Mouse (Mus musculus) kidney, embryonic 15.5 days (tissue): ENCODE results near the gene Itga3. TPM values are rescaled to one million over a fixed set of nuclear protein-coding genes. Genes with fewer than 3 reads are reported as not detected.

Source experiments
- ATAC-seq: fragments of 200-750 bp; cut with Nextera tagmentation; replicated peaks from 2 replicates; pipeline ENCODE4 v1.8.0; 2017; ENCODE audit warnings: moderate TSS enrichment; ENCODE audit not compliant: low FRiP score
- H3K27ac ChIP-seq: fragments of 300-500 bp; sonication (generic); 2 replicates; pipeline ENCODE4 v1.5.1; 2015; ENCODE audit warnings: mild to moderate bottlenecking, inconsistent platforms
- H3K27me3 ChIP-seq: fragments of 300-500 bp; sonication (generic); 2 replicates; pipeline ENCODE4 v1.6.1; 2015; ENCODE audit warnings: inconsistent platforms
- H3K36me3 ChIP-seq: fragments of 300-500 bp; sonication (generic); 2 replicates; pipeline ENCODE4 v1.6.1; 2015; ENCODE audit warnings: inconsistent platforms
- H3K4me1 ChIP-seq: fragments of 300-500 bp; sonication (generic); 2 replicates; pipeline ENCODE4 v1.6.1; 2015; ENCODE audit warnings: inconsistent platforms
- H3K4me2 ChIP-seq: fragments of 300-500 bp; sonication (generic); 2 replicates; pipeline ENCODE4 v1.6.1; 2015; ENCODE audit warnings: moderate library complexity, mild to moderate bottlenecking, inconsistent platforms
- H3K4me3 ChIP-seq: fragments of 300-500 bp; sonication (generic); replicated peaks from 2 replicates; pipeline ENCODE4 v1.5.1; 2015; ENCODE audit warnings: mild to moderate bottlenecking, inconsistent platforms
- H3K9ac ChIP-seq: fragments of 300-500 bp; sonication (generic); 2 replicates; pipeline ENCODE4 v1.6.1; 2015; ENCODE audit warnings: mild to moderate bottlenecking, inconsistent platforms
- H3K9me3 ChIP-seq: fragments of 300-500 bp; sonication (generic); replicated peaks from 2 replicates; pipeline ENCODE4 v1.6.1; 2016; ENCODE audit warnings: inconsistent platforms
- WGBS: fragments of 180-500 bp; shearing (Covaris S2); methylation state at CpG from one replicate; pipeline ENCODE4 v1.1.7; 2015; ENCODE audit warnings: mixed read lengths; 5-methylcytosine and 5-hydroxymethylcytosine counted together
- polyA plus RNA-seq: library from polyadenylated mRNA; unstranded; fragments of >200 nt; fragmentation: Nextera tagmentation; extraction: Ambion mirVana; gene quantifications from 2 replicates; pipeline ENCODE4 v1.2.1, GENCODE M21; 2015

The Itga3 gene
- polyA plus RNA-seq, 1 experiment from 2014 or later: 22.9 TPM

DNA sequence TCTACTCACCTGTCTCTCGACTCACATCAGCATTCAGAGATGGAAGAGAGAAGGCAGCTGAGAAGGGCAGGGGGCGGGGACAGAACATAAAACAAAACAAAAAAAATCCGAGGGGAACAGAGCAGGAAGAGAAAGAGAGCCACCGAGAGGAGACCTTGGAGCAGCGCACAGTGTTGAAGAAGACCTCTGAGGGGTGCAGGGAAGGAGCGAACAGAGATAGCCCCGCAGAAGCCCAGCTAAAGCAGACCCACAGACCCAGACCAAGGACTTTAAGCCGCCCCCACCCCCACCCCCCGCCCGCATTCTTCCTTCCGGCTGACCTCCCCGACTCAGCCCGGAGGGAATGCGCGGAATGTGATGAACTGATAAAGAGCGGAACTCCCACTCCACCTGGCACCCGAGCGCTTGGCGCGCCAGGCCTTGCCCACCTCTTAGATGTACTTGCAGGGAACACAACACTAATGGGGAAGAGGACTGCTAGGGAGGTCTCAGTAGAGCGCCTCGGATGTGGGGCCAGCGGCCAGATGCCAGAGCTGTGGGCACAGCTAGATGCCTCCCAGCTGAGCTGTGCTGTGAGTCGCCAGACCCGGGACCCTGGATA, 28.8 kb upstream of the Itga3 start:
- no peaks in the 10 kb centered on the region for H3K9me3 ChIP-seq
- peaks cover 48% of the 10 kb centered on the region for H3K4me1 ChIP-seq
- H3K27ac ChIP-seq: peak overlapping the region; percentile 74
- H3K4me3 ChIP-seq: peak overlapping the region; percentile 32
- 2% methylated on average over 25 of the region's 25 CpGs for WGBS
- peak; percentile 44 for ATAC-seq
- no peaks in the 10 kb centered on the region for H3K36me3 ChIP-seq
- H3K9ac ChIP-seq: 0 out of 2 replicates have a peak overlapping the region, but pooled peaks have one; percentile 29
- H3K4me2 ChIP-seq: peak overlapping the region; percentile 62
- no peaks in the 10 kb centered on the region for H3K27me3 ChIP-seq

DNA sequence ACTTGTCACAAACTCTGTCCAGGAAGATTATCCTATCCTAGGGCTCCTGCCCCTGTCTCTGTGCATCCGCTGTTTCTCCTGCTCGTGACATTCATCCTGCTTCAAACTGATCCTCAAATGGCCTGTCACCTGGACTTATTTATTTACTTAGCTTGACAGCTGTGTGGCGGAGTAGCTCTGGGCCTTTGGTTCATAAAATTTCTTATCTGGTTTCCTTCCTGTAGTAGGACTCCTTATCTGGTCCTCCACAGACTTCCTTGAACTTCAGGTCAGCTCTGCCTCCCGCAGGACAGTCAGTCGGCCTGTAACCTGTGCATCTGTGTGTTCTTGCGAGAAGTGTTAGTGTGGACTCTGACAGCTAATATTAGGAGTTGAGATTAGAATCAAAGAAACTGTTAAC, 27.7 kb upstream of the Itga3 start:
- peak overlapping the region; percentile 62 for H3K4me2 ChIP-seq

DNA sequence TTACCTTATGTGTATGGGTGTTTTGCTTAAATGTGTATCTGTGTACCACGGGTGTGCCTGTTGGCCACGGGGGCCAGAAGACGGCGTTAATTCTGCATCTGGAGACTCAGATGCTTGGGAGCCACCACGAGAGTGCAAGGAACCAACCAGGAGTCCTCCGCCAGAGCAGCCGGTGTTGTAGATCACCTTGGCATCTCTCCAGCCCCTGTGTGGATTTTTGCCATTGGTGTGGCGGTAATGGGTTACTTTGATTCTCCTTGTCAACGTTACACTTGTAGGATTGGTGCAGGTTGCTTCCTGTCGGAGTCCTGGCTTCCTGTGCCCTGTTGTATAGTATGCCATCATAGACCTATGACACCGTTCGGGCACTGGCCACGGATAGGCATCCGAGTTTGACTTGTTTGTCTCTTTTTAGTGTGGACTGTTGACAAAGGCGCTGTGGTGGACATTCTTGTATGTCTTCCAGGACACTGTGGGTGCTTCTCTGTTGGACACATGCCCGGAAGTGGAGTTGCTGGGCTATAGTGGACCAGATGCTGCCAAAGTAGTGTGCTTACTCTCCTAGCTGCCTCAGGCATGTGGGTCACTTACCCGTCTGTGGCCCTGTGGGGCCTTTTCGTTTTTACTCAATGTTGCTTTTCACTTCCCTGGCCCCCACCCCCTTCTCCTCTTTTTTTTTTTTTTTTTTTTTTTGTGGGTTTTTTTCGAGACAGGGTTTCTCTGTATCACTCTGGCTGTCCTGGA, 25.7 kb upstream of the Itga3 start:
- Histone ChIP-seq H3K36me3 (no peaks in the 10 kb centered on the region), H3K27me3 (0 out of 2 replicates have a peak, but pooled peaks cover 5% of the 10 kb centered on the region), H3K4me2 (no peak overlapping the region), H3K4me1 (peaks cover 67% of the 10 kb centered on the region), H3K9me3 (no peaks in the 10 kb centered on the region), H3K9ac (no peak overlapping the region), H3K4me3 (no peak overlapping the region), H3K27ac (no peak overlapping the region)
- ATAC-seq: no peak
- 88% methylated on average over 19 of the region's 19 CpGs for WGBS

More for the DNA sequence above, 27.7 kb upstream of the Itga3 start:
- no peak for ATAC-seq
- Histone ChIP-seq H3K27ac (peak overlapping the region; percentile 32), H3K9me3 (no peaks in the 10 kb centered on the region), H3K4me3 (no peak overlapping the region), H3K4me1 (peaks cover 52% of the 10 kb centered on the region), H3K27me3 (0 out of 2 replicates have a peak, but pooled peaks cover 5% of the 10 kb centered on the region), H3K36me3 (no peaks in the 10 kb centered on the region), H3K9ac (no peak overlapping the region)
- 30% methylated on average over 6 of the region's 6 CpGs for WGBS

DNA sequence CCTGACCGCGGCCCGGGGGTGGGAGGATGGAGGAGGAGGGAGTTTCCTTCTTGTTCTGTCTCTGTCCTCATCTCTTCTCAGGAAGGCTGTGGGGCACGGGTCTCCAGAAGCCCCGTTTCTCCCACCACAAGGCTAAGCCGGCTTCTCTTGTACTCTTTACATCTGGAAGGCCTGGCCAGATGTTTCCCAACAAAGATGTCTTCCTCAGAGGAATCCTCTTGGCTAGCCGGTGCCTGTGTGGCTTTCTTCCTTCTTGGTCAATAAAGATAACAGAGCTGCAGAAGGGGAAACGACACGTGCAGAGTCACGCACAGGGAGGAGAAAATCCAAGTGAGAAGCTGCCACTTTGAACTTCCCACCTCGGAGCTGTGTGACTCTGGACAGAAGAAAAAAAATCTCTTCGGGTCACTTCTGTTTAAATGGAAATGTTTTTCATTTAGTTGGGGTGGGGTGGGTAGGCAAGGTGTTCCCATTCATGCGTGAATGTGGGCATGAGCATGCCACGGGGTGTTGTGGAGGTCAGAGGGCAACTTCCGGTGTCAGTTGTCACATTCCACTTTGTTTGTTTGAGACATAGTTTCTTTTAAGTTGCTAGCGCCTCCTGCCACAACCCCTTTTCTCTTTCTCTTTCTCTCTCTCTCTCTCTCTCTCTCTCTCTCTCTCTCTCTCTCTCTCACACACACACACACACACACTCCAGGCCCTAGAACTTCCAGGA, 24.6 kb upstream of the Itga3 start:
- 17% methylated on average over 16 of the region's 16 CpGs for WGBS
- Histone ChIP-seq H3K36me3 (no peaks in the 10 kb centered on the region), H3K4me1 (peaks cover 72% of the 10 kb centered on the region), H3K27ac (peak overlapping the region; percentile 29), H3K27me3 (0 out of 2 replicates have a peak, but pooled peaks cover 5% of the 10 kb centered on the region), H3K9me3 (no peaks in the 10 kb centered on the region), H3K4me2 (0 out of 2 replicates have a peak overlapping the region, but pooled peaks have one; percentile 10), H3K9ac (no peak overlapping the region), H3K4me3 (no peak overlapping the region)
- no peak for ATAC-seq

- H3K27me3 ChIP-seq: 0 out of 2 replicates have a peak, but pooled peaks cover 5% of the 10 kb centered on the region
- H3K36me3 ChIP-seq: no peaks in the 10 kb centered on the region
- H3K4me1 ChIP-seq: peaks cover 71% of the 10 kb centered on the region
- H3K9ac ChIP-seq: no peak overlapping the region
- H3K27ac ChIP-seq: peak overlapping the region; percentile 29
- no peak overlapping the region for H3K4me2 ChIP-seq
- ATAC-seq: 0 out of 2 replicates have a peak, but pooled peaks have one; percentile 7
- no peaks in the 10 kb centered on the region for H3K9me3 ChIP-seq
- no peak overlapping the region for H3K4me3 ChIP-seq
- 58% methylated on average over 3 of the region's 3 CpGs for WGBS
Measured at GRCm38 (mm10) chr11:95100393-95100792, 23.8 kb upstream of the Itga3 start.

- Histone ChIP-seq H3K27ac (no peak overlapping the region), H3K9me3 (no peaks in the 10 kb centered on the region), H3K4me2 (no peak overlapping the region), H3K27me3 (0 out of 2 replicates have a peak, but pooled peaks cover 5% of the 10 kb centered on the region), H3K36me3 (no peaks in the 10 kb centered on the region), H3K9ac (no peak overlapping the region), H3K4me3 (no peak overlapping the region), H3K4me1 (peaks cover 57% of the 10 kb centered on the region)
- no peak for ATAC-seq
- WGBS: 77% methylated on average over 5 of the region's 5 CpGs
Measured at GRCm38 (mm10) chr11:95098346-95099095, 21.9 kb upstream of the Itga3 start.

GRCm38 (mm10) chr11:95097889-95098288, 21.3 kb upstream of the Itga3 start:
- H3K27me3 ChIP-seq: 0 out of 2 replicates have a peak, but pooled peaks cover 5% of the 10 kb centered on the region
- H3K4me3 ChIP-seq: no peak overlapping the region
- peak overlapping the region; percentile 81; the same call in 1 of the 2 replicates for H3K27ac ChIP-seq
- WGBS: 64% methylated on average over 6 of the region's 6 CpGs
- H3K4me2 ChIP-seq: no peak overlapping the region
- no peaks in the 10 kb centered on the region for H3K36me3 ChIP-seq
- H3K4me1 ChIP-seq: peaks cover 57% of the 10 kb centered on the region
- ATAC-seq: no peak
- no peak overlapping the region for H3K9ac ChIP-seq
- H3K9me3 ChIP-seq: no peaks in the 10 kb centered on the region

- H3K4me2 ChIP-seq: 0 out of 2 replicates have a peak overlapping the region, but pooled peaks have one; percentile 9
Measured at GRCm38 (mm10) chr11:95096608-95097373, 20.2 kb upstream of the Itga3 start.

GRCm38 (mm10) chr11:95095596-95095995, 19.0 kb upstream of the Itga3 start:
- Histone ChIP-seq H3K4me2 (no peak overlapping the region), H3K4me3 (no peak overlapping the region), H3K36me3 (no peaks in the 10 kb centered on the region), H3K4me1 (peaks cover 43% of the 10 kb centered on the region), H3K27me3 (0 out of 2 replicates have a peak, but pooled peaks cover 5% of the 10 kb centered on the region), H3K9ac (no peak overlapping the region), H3K27ac (peak overlapping the region; percentile 27; the same call in 1 of the 2 replicates), H3K9me3 (no peaks in the 10 kb centered on the region)
- ATAC-seq: no peak
- 63% methylated on average over 10 of the region's 10 CpGs for whole genome bisulfite sequencing

More at GRCm38 (mm10) chr11:95096608-95097373, 20.2 kb upstream of the Itga3 start:
- H3K9me3 ChIP-seq: no peaks in the 10 kb centered on the region
- no peaks in the 10 kb centered on the region for H3K36me3 ChIP-seq
- H3K4me3 ChIP-seq: no peak overlapping the region
- ATAC-seq: peak; percentile 68
- WGBS: 37% methylated on average over 4 of the region's 4 CpGs
- peak overlapping the region; percentile 81 for H3K27ac ChIP-seq
- no peak overlapping the region for H3K9ac ChIP-seq
- H3K4me1 ChIP-seq: peaks cover 55% of the 10 kb centered on the region
- H3K27me3 ChIP-seq: 0 out of 2 replicates have a peak, but pooled peaks cover 5% of the 10 kb centered on the region

DNA sequence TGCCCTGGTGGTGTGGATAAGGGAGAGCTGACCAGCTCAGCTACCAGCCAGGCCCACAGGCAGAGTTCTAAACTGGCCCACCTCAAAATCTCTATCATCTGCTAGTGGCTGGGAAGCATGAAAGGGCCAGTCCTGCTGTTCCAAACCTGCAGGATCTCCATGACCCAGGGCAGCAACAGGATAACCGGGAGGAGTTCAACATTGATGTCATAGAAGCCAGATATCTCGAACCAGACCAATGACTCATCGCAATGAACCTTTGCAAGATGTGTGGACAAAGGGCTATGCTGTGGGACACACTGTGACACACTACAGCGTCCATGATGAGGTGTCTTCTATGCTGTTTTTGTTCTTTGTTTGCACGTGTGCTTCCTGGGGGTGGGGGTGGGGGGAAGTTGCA, 16.5 kb upstream of the Itga3 start:
- WGBS: 77% methylated on average over 5 of the region's 5 CpGs
- Histone ChIP-seq H3K36me3 (no peaks in the 10 kb centered on the region), H3K9me3 (no peaks in the 10 kb centered on the region), H3K4me1 (peaks cover 40% of the 10 kb centered on the region), H3K9ac (no peak overlapping the region), H3K27ac (no peak overlapping the region), H3K4me3 (no peak overlapping the region), H3K4me2 (no peak overlapping the region), H3K27me3 (no peaks in the 10 kb centered on the region)
- no peak for ATAC-seq
